Mouse (Mus musculus) forebrain, embryonic 11.5 days (tissue): ENCODE measurements around the gene Oscar. TPM values are rescaled to one million over a fixed set of nuclear protein-coding genes. Genes with fewer than 3 reads are reported as not detected.

Experiments used
- ATAC-seq: fragments of 200-750 bp; cut with Nextera tagmentation; replicated peaks from 2 replicates; pipeline ENCODE4 v1.8.0; 2017; ENCODE audit warnings: moderate TSS enrichment; ENCODE audit not compliant: low FRiP score
- DNase-seq: peaks from one replicate; pipeline ENCODE4 v3.0.0-alpha.2; 2017; ENCODE audit warnings: low spot score
- H3K27ac ChIP-seq: fragments of 300-500 bp; sonication (generic); 2 replicates; pipeline ENCODE4 v1.5.1; 2014; ENCODE audit warnings: low read depth, low read length
- H3K27me3 ChIP-seq: fragments of 300-500 bp; sonication (generic); 2 replicates; pipeline ENCODE4 v1.6.1; 2014; ENCODE audit warnings: mild to moderate bottlenecking, low read length, mixed read lengths; ENCODE audit not compliant: control insufficient read depth, insufficient read depth
- H3K36me3 ChIP-seq: fragments of 300-500 bp; sonication (generic); 2 replicates; pipeline ENCODE4 v1.6.1; 2014; ENCODE audit warnings: mild to moderate bottlenecking, low read length, moderate library complexity, mixed read lengths; ENCODE audit not compliant: control insufficient read depth, insufficient read depth
- H3K4me1 ChIP-seq: fragments of 300-500 bp; sonication (generic); replicated peaks from 2 replicates; pipeline ENCODE4 v1.6.1; 2014; ENCODE audit warnings: low read length, mixed read lengths; ENCODE audit not compliant: control insufficient read depth, insufficient read depth
- H3K4me2 ChIP-seq: fragments of 300-500 bp; sonication (generic); 2 replicates; pipeline ENCODE4 v1.6.1; 2014; ENCODE audit warnings: low read depth, mild to moderate bottlenecking, low read length, moderate library complexity, mixed read lengths; ENCODE audit not compliant: severe bottlenecking
- H3K4me3 ChIP-seq: fragments of 300-500 bp; sonication (generic); 2 replicates; pipeline ENCODE4 v1.5.1; 2014; ENCODE audit warnings: low read depth, low read length
- H3K9ac ChIP-seq: fragments of 300-500 bp; sonication (generic); 2 replicates; pipeline ENCODE4 v1.6.1; 2014; ENCODE audit warnings: low read length
- H3K9me3 ChIP-seq: fragments of 300-500 bp; sonication (generic); 2 replicates; pipeline ENCODE4 v1.6.1; 2016; ENCODE audit warnings: low read length, mixed read lengths; ENCODE audit not compliant: control insufficient read depth
- WGBS: fragments of 180-500 bp; shearing (Covaris S2); extraction: QIAGEN DNeasy Blood & Tissue Kit; methylation state at CpG from one replicate; pipeline ENCODE4 v1.1.7; 2014; 5-methylcytosine and 5-hydroxymethylcytosine counted together
- microRNA-seq: library from miRNA; unstranded; fragments of <30 nt; microRNA quantifications from one replicate; pipeline ENCODE4, GENCODE M21; 2016; ENCODE audit not compliant: insufficient number of aligned reads
- polyA plus RNA-seq: library from polyadenylated mRNA; unstranded; fragments of >200 nt; fragmentation: Nextera tagmentation; extraction: Ambion mirVana; gene quantifications from 2 replicates; pipeline ENCODE4 v1.2.1, GENCODE M21; 2014

Gene Oscar
- polyA plus RNA-seq, 1 experiment from 2014 or later, result 0.36 TPM

- Histone ChIP-seq H3K9me3 (no peaks in the 10 kb centered on the region), H3K27ac (no peak overlapping the region), H3K4me2 (no peak overlapping the region), H3K27me3 (no peaks in the 10 kb centered on the region), H3K4me1 (no peaks in the 10 kb centered on the region), H3K36me3 (no peaks in the 10 kb centered on the region), H3K9ac (no peak overlapping the region), H3K4me3 (no peak overlapping the region)
- WGBS, result 73% methylated on average over 6 of the region's 6 CpGs
- ATAC-seq (no peak), DNase-seq (no peak)
Measured at GRCm38 (mm10) chr7:3569725-3570124, 46.2 kb downstream of the Oscar start.

- no peaks in the 10 kb centered on the region for H3K4me1 ChIP-seq
- H3K36me3 ChIP-seq, result no peaks in the 10 kb centered on the region
- no peak overlapping the region for H3K4me2 ChIP-seq
- no peaks in the 10 kb centered on the region for H3K9me3 ChIP-seq
- no peak for DNase-seq
- no peak overlapping the region for H3K4me3 ChIP-seq
- no peaks in the 10 kb centered on the region for H3K27me3 ChIP-seq
- WGBS, result 15% methylated on average over 2 of the region's 2 CpGs
- H3K27ac ChIP-seq, result no peak overlapping the region
- no peak for ATAC-seq
- H3K9ac ChIP-seq, result no peak overlapping the region
Measured at GRCm38 (mm10) chr7:3567336-3567735, 48.6 kb downstream of the Oscar start.

Small RNAs within 50 kb of the gene (microRNA-seq; reads per million reads assigned to microRNA genes)
- gene Gm25100, result not detected
- gene Mir3572, result 4.2 reads per million

Other genes starting within 250 kb of the Oscar start
- 7.9 and 9.3 TPM in 2 replicates for gene Cacng8, start 225.5 kb downstream of the Oscar start, polyA plus RNA-seq
- 0.40 and 0.44 TPM in 2 replicates for gene Cacng6, start 192.0 kb downstream of the Oscar start, polyA plus RNA-seq
- not detected in 2 replicates for gene Tarm1, start 113.5 kb downstream of the Oscar start, polyA plus RNA-seq
- gene Ndufa3, start 1.2 kb upstream of the Oscar start, polyA plus RNA-seq, result 338 and 353 TPM in 2 replicates
- gene Tfpt, start 13.8 kb upstream of the Oscar start, polyA plus RNA-seq, result 30.0 and 31.9 TPM in 2 replicates
- 157 and 164 TPM in 2 replicates for gene Prpf31, start 13.8 kb upstream of the Oscar start, polyA plus RNA-seq
- 80.4 and 88.1 TPM in 2 replicates for gene Cnot3, start 29.1 kb upstream of the Oscar start, polyA plus RNA-seq
- gene Leng1, start 49.7 kb upstream of the Oscar start, polyA plus RNA-seq, result 15.0 and 16.1 TPM in 2 replicates
- gene Tmc4, start 61.4 kb upstream of the Oscar start, polyA plus RNA-seq, result 2.1 and 3.5 TPM in 2 replicates
- gene Tsen34, start 76.7 kb upstream of the Oscar start, polyA plus RNA-seq, result 243 and 269 TPM in 2 replicates
- gene Mboat7, start 77.4 kb upstream of the Oscar start, polyA plus RNA-seq, result 37.1 and 40.2 TPM in 2 replicates
- 1,200 and 1,214 TPM in 2 replicates for gene Rps9, start 87.8 kb upstream of the Oscar start, polyA plus RNA-seq
- gene Pirb, start 104.2 kb upstream of the Oscar start, polyA plus RNA-seq, result 0.12 and 0.27 TPM in 2 replicates
- not detected in 2 replicates for gene Gm15448, start 209.5 kb upstream of the Oscar start, polyA plus RNA-seq
- not detected in 2 replicates for gene Pira2, start 228.9 kb upstream of the Oscar start, polyA plus RNA-seq